In genomic region chr3:135641623-135641915, GRCm38 (mm10) we compare ENCODE assay signal across 14 mouse cellular contexts. TPM values are rescaled to one million over a fixed set of nuclear protein-coding genes. Genes with fewer than 3 reads are reported as not detected.
DNase-seq lines count a peak whose midpoint lies in the region; ATAC-seq lines count a peak whose summit lies in the region.
"Had no signal": no experiment of that assay in that cellular context is flagged by ENCODE, and none has a peak within 500 bp of the region (broad histone marks: within the 10 kb centered on the region; RNA-seq: fewer than 3 reads in every experiment).

No protein-coding gene starts in this region.

- no peaks in the 10 kb centered on the region for H3K9me3 ChIP-seq in midbrain, embryonic 16.5 days (replicated peaks; ENCODE audit: control insufficient read depth, low read length, poor library complexity, severe bottlenecking)
- no peaks in the 10 kb centered on the region for H3K9me3 ChIP-seq in midbrain, embryonic 14.5 days (ENCODE audit: control insufficient read depth, low read length)
- H3K9me3 ChIP-seq in liver, embryonic 12.5 days (replicated peaks) = no peaks in the 10 kb centered on the region
- H3K9me3 ChIP-seq: hindbrain, embryonic 13.5 days; neural tube, embryonic 15.5 days had no signal

- H3K9ac ChIP-seq in midbrain, embryonic 16.5 days (ENCODE audit: low read depth, low read length) = no peak overlapping the region
- no peak overlapping the region for H3K9ac ChIP-seq in midbrain, embryonic 14.5 days (replicated peaks; ENCODE audit: low read length)
- H3K9ac ChIP-seq in liver, embryonic 12.5 days = no peak overlapping the region
- H3K9ac ChIP-seq: hindbrain, embryonic 13.5 days; neural tube, embryonic 15.5 days had no signal

- H3K36me3 ChIP-seq in midbrain, embryonic 16.5 days (ENCODE audit: control insufficient read depth, insufficient read depth, low read length) = no peaks in the 10 kb centered on the region
- H3K36me3 ChIP-seq in midbrain, embryonic 14.5 days (ENCODE audit: control insufficient read depth, insufficient read depth, low read length) = peaks cover 2% of the 10 kb centered on the region; the same call in 1 of the 2 replicates
- H3K36me3 ChIP-seq in liver, embryonic 12.5 days = peaks cover 17% of the 10 kb centered on the region; the same call in 1 of the 2 replicates

- peak; percentile 23 to 34 for DNase-seq in heart, adult 18-20 months
- DNase-seq in heart, postnatal 36 days = no peak
- no peak for DNase-seq in midbrain, embryonic 14.5 days
- DNase-seq in right cerebral cortex, postnatal 4 days = no peak
- DNase-seq in kidney, postnatal 14 days = no peak
- no peak for DNase-seq in spleen, postnatal 14 days (ENCODE audit: low spot score in 2 of 2)
- DNase-seq: cerebellum, adult 11-12 months; lung, adult 18-20 months; thymus, postnatal 36 days had no signal

- 84% methylated on average over 4 of the region's 4 CpGs for WGBS in midbrain, embryonic 16.5 days
- 81% methylated on average over 4 of the region's 4 CpGs for WGBS in midbrain, embryonic 14.5 days
- WGBS in liver, embryonic 12.5 days (ENCODE audit: insufficient replicate concordance) = 26% methylated on average over 4 of the region's 4 CpGs

- H3K27me3 ChIP-seq in midbrain, embryonic 16.5 days (ENCODE audit: control insufficient read depth, insufficient read depth, low read depth, low read length) = no peaks in the 10 kb centered on the region
- H3K27me3 ChIP-seq in midbrain, embryonic 14.5 days (ENCODE audit: control insufficient read depth, insufficient read depth, low read length) = no peaks in the 10 kb centered on the region
- H3K27me3 ChIP-seq in liver, embryonic 12.5 days (replicated peaks) = no peaks in the 10 kb centered on the region
- H3K27me3 ChIP-seq: hindbrain, embryonic 13.5 days; neural tube, embryonic 15.5 days had no signal

- ATAC-seq in midbrain, embryonic 16.5 days = peak; percentile 45; the same call in 1 of the 2 replicates
- no peak for ATAC-seq in midbrain, embryonic 14.5 days (ENCODE audit: low FRiP score, low TSS enrichment)
- ATAC-seq in liver, embryonic 12.5 days = peak; percentile 88

- no peak overlapping the region for H3K27ac ChIP-seq in midbrain, embryonic 16.5 days (ENCODE audit: low read length)
- no peak overlapping the region for H3K27ac ChIP-seq in midbrain, embryonic 14.5 days (replicated peaks; ENCODE audit: low read depth, low read length)
- H3K27ac ChIP-seq in liver, embryonic 12.5 days = 0 out of 2 replicates have a peak overlapping the region, but pooled peaks have one; percentile 6
- H3K27ac ChIP-seq: hindbrain, embryonic 13.5 days; kidney, postnatal 0 days; neural tube, embryonic 15.5 days had no signal

- intact Hi-C loops in heart, postnatal 36 days (cut with DNase I) = loop anchor here (5.0 kb wide), 1 partner anchor 71 kb away; no protein-coding TSS in a partner anchor

- H3K4me3 ChIP-seq in midbrain, embryonic 16.5 days (ENCODE audit: low read depth, low read length) = no peak overlapping the region
- H3K4me3 ChIP-seq in midbrain, embryonic 14.5 days (replicated peaks; ENCODE audit: low read depth, low read length) = no peak overlapping the region
- H3K4me3 ChIP-seq in liver, embryonic 12.5 days = no peak overlapping the region
- H3K4me3 ChIP-seq: hindbrain, embryonic 13.5 days; neural tube, embryonic 15.5 days had no signal

- H3K4me2 ChIP-seq in midbrain, embryonic 16.5 days (ENCODE audit: low read length) = no peak overlapping the region
- no peak overlapping the region for H3K4me2 ChIP-seq in midbrain, embryonic 14.5 days (ENCODE audit: low read length)
- peak overlapping the region; percentile 28 for H3K4me2 ChIP-seq in liver, embryonic 12.5 days
- H3K4me2 ChIP-seq: hindbrain, embryonic 13.5 days; neural tube, embryonic 15.5 days had no signal

- no peaks in the 10 kb centered on the region for H3K4me1 ChIP-seq in midbrain, embryonic 16.5 days (ENCODE audit: control insufficient read depth, insufficient read depth, low read length)
- H3K4me1 ChIP-seq in midbrain, embryonic 14.5 days (ENCODE audit: control insufficient read depth, insufficient read depth, low read length) = no peaks in the 10 kb centered on the region
- peaks cover 34% of the 10 kb centered on the region for H3K4me1 ChIP-seq in liver, embryonic 12.5 days
- H3K4me1 ChIP-seq: neural tube, embryonic 15.5 days had no signal

RNA-seq across cellular contexts. Expression of gene Nfkb1, which starts 49.8 kb away (rescaled TPM):
- 10 to 100 TPM; 30.7 to 33.0 TPM for total RNA-seq in heart, adult 18-20 months (2021)
- total RNA-seq in heart, postnatal 36 days (2021) = 10 to 100 TPM; 36.9 to 37.9 TPM
- 6.7 and 6.8 TPM in 2 replicates for polyA plus RNA-seq in midbrain, embryonic 16.5 days (2015; fragmentation: Nextera tagmentation; extraction: Ambion mirVana)
- 7.6 and 8.7 TPM in 2 replicates for polyA plus RNA-seq in midbrain, embryonic 14.5 days (2014; fragmentation: Nextera tagmentation; extraction: Ambion mirVana)
- 18.0 and 18.4 TPM in 2 replicates for polyA plus RNA-seq in liver, embryonic 12.5 days (2016; fragmentation: Nextera tagmentation; extraction: Ambion mirVana)

Comparison
In these comparisons a context has a peak if more than half of its experiments do, and no peak if none do; other contexts are left out.
1. DNase-seq: peak in heart, adult 18-20 months (2 of 2); none in heart, postnatal 36 days (0 of 2), midbrain, embryonic 14.5 days (single experiment), right cerebral cortex, postnatal 4 days (single experiment), kidney, postnatal 14 days (single experiment) and spleen, postnatal 14 days (0 of 2).